Mouse (Mus musculus): Measurements from ENCODE around the gene Fam228b.

DNA sequence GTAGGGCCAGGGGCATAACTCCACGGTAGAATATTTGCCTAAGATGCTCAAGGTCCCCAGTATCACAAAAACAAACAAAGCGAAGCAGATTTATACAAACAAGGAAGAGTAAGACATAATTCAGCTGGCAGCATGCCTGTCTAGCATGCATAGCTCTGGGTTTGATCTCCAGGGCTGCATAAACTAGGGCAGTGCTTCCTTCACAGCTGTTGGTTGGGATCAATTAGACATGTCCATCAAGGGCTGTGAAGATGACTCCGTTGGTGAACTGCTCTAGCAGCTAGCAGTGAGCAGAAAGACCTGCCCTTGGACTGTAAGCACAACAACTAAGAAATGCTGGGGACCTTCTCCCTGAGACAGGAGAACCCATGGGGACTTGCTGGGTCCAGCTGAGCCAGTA, 42.6 kb upstream of the Fam228b start:
- TF ChIP-seq GATA1 (IDR thresholded peaks at IDR 0.05; ENCODE audit: borderline replicate concordance, low read length) (no peak), FLI1 (IDR thresholded peaks at IDR 0.05; ENCODE audit: low read length) (no peak)
